Mouse (Mus musculus): Measurements from ENCODE around the gene Fsd2. TPM values are rescaled to one million over a fixed set of nuclear protein-coding genes. Genes with fewer than 3 reads are reported as not detected.

Gene Fsd2
- polyA plus RNA-seq, 1 experiment from 2014 or later, result 0.12 TPM

- Histone ChIP-seq H3K27ac (replicated peaks) (peak overlapping the region; percentile 96), H3K36me3 (no peaks in the 10 kb centered on the region), H3K9ac (peak overlapping the region; percentile 90), H3K4me3 (peak overlapping the region; percentile 78), H3K27me3 (no peaks in the 10 kb centered on the region), H3K4me1 (replicated peaks) (peaks cover 24% of the 10 kb centered on the region), H3K9me3 (no peaks in the 10 kb centered on the region), H3K4me2 (peak overlapping the region; percentile 66)
- ATAC-seq (ENCODE audit: low FRiP score, low read depth), result no peak
- 26% methylated on average over 9 of the region's 9 CpGs for WGBS
Measured at GRCm38 (mm10) chr7:81492628-81493027, 74.1 kb downstream of the Fsd2 start.

GRCm38 (mm10) chr7:81489649-81490048, 77.1 kb downstream of the Fsd2 start:
- H3K27me3 ChIP-seq, result no peaks in the 10 kb centered on the region
- no peak overlapping the region for H3K9ac ChIP-seq
- H3K4me1 ChIP-seq (replicated peaks), result peaks cover 24% of the 10 kb centered on the region
- no peak overlapping the region for H3K4me2 ChIP-seq
- H3K36me3 ChIP-seq, result peaks cover 2% of the 10 kb centered on the region; the same call in 1 of the 2 replicates
- ATAC-seq (ENCODE audit: low FRiP score, low read depth), result no peak
- 10% methylated on average over 9 of the region's 9 CpGs for WGBS
- H3K4me3 ChIP-seq, result no peak overlapping the region
- no peak overlapping the region for H3K27ac ChIP-seq (replicated peaks)
- H3K9me3 ChIP-seq, result no peaks in the 10 kb centered on the region

MicroRNAs encoded within 50 kb of the gene (microRNA counts, 519-probe panel; counts per million panel counts)
- microRNA mmu-miR-1839-3p (not detected), microRNA mmu-miR-1839-5p (2,945 counts per million, percentile 57 among the panel's probes with 10 or more counts)

Other genes with a start within 250 kb of the Fsd2 start
- gene Rps17, start 221.7 kb downstream of the Fsd2 start, polyA plus RNA-seq (2015; fragmentation: Nextera tagmentation; extraction: Ambion mirVana), result 710 and 778 TPM in 2 replicates
- gene Cpeb1, start 111.5 kb downstream of the Fsd2 start, polyA plus RNA-seq (2015; fragmentation: Nextera tagmentation; extraction: Ambion mirVana), result 5.7 and 6.2 TPM in 2 replicates
- 133 and 147 TPM in 2 replicates for gene Ap3b2, start 73.0 kb downstream of the Fsd2 start, polyA plus RNA-seq (2015; fragmentation: Nextera tagmentation; extraction: Ambion mirVana)
- not detected in 2 replicates for gene BC048679, start 68.7 kb downstream of the Fsd2 start, polyA plus RNA-seq (2015; fragmentation: Nextera tagmentation; extraction: Ambion mirVana)
- 5.5 and 6.6 TPM in 2 replicates for gene Whamm, start 4.3 kb upstream of the Fsd2 start, polyA plus RNA-seq (2015; fragmentation: Nextera tagmentation; extraction: Ambion mirVana)
- gene Homer2, start 140.6 kb upstream of the Fsd2 start, polyA plus RNA-seq (2015; fragmentation: Nextera tagmentation; extraction: Ambion mirVana), result 29.6 and 34.4 TPM in 2 replicates
- gene Ramac, start 196.0 kb upstream of the Fsd2 start, polyA plus RNA-seq (2015; fragmentation: Nextera tagmentation; extraction: Ambion mirVana), result 129 and 137 TPM in 2 replicates
- 44.7 and 49.8 TPM in 2 replicates for gene 3110040N11Rik, start 222.5 kb upstream of the Fsd2 start, polyA plus RNA-seq (2015; fragmentation: Nextera tagmentation; extraction: Ambion mirVana)

Data from hindbrain, embryonic 15.5 days (tissue).